Mouse (Mus musculus) left cerebral cortex, postnatal 36 days (tissue): ENCODE results near the gene Ctf2. TPM values are rescaled to one million over a fixed set of nuclear protein-coding genes. Genes with fewer than 3 reads are reported as not detected.

Experiments used
- microRNA-seq: library from miRNA; unstranded; fragments of <30 nt; microRNA quantifications from one replicate; pipeline ENCODE4 v1.2.0, GENCODE M21; 2022
- total RNA-seq, 2 experiments: library from RNA; stranded (reverse); gene quantifications; 2 replicates each; pipeline ENCODE4 v1.2.3; 2021

Ctf2 gene
- total RNA-seq, 2 experiments from 2014 or later, result not detected

Small RNAs within 50 kb of the gene (microRNA-seq; reads per million reads assigned to microRNA genes)
- gene Mir762, result not detected

Other genes with a start within 250 kb of the Ctf2 start
- 100 to 1,000 TPM in 1 of 2 experiments, 10 to 100 TPM in 1; 99.0 to 131 TPM for gene Srcap, start 220.2 kb downstream of the Ctf2 start, total RNA-seq
- gene Gm42715, start 212.6 kb downstream of the Ctf2 start, total RNA-seq, result 10 to 100 TPM in 1 of 2 experiments, 1 to 10 TPM in 1; 7.6 to 15.0 TPM
- gene Tmem265, start 170.8 kb downstream of the Ctf2 start, total RNA-seq, result 1 to 10 TPM in 1 of 2 experiments, not detected in 1; 3.4 TPM
- 10 to 100 TPM; 69.2 to 81.4 TPM for gene Phkg2, start 158.8 kb downstream of the Ctf2 start, total RNA-seq
- 1 to 10 TPM; 9.3 to 9.7 TPM for gene Ccdc189, start 143.6 kb downstream of the Ctf2 start, total RNA-seq
- gene Rnf40, start 143.4 kb downstream of the Ctf2 start, total RNA-seq, result 10 to 100 TPM; 63.1 to 81.0 TPM
- gene Zfp629, start 116.4 kb downstream of the Ctf2 start, total RNA-seq, result 10 to 100 TPM; 22.1 to 24.7 TPM
- gene Bcl7c, start 23.2 kb downstream of the Ctf2 start, total RNA-seq, result 10 to 100 TPM; 37.9 to 47.9 TPM
- 1 to 10 TPM; 2.4 to 2.5 TPM for gene Ctf1, start 19.4 kb downstream of the Ctf2 start, total RNA-seq
- gene Fbxl19, start 12.4 kb upstream of the Ctf2 start, total RNA-seq, result 10 to 100 TPM; 73.2 to 84.6 TPM
- gene Orai3, start 37.6 kb upstream of the Ctf2 start, total RNA-seq, result 10 to 100 TPM; 18.9 to 25.4 TPM
- 10 to 100 TPM; 40.0 to 53.4 TPM for gene Setd1a, start 44.5 kb upstream of the Ctf2 start, total RNA-seq
- 1 to 10 TPM; 3.9 to 4.1 TPM for gene Gm49388, start 53.4 kb upstream of the Ctf2 start, total RNA-seq
- gene Hsd3b7, start 68.4 kb upstream of the Ctf2 start, total RNA-seq, result 1 to 10 TPM; 3.3 to 4.0 TPM
- 10 to 100 TPM; 74.6 to 76.0 TPM for gene Stx4a, start 92.1 kb upstream of the Ctf2 start, total RNA-seq
- 100 to 1,000 TPM; 431 to 441 TPM for gene Stx1b, start 92.4 kb upstream of the Ctf2 start, total RNA-seq
- 10 to 100 TPM; 27.0 to 33.9 TPM for gene Zfp646, start 144.1 kb upstream of the Ctf2 start, total RNA-seq
- 10 to 100 TPM; 20.0 to 26.4 TPM for gene Zfp668, start 144.7 kb upstream of the Ctf2 start, total RNA-seq
- 1 to 10 TPM in 1 of 2 experiments, under 1 TPM in 1; 0.76 to 2.2 TPM for gene Prss53, start 158.8 kb upstream of the Ctf2 start, total RNA-seq
- not detected for gene Gm21974, start 163.3 kb upstream of the Ctf2 start, total RNA-seq
- 10 to 100 TPM; 22.2 to 24.5 TPM for gene Vkorc1, start 163.5 kb upstream of the Ctf2 start, total RNA-seq
- gene Bckdk, start 171.9 kb upstream of the Ctf2 start, total RNA-seq, result 10 to 100 TPM; 36.4 to 46.4 TPM
- gene Kat8, start 180.3 kb upstream of the Ctf2 start, total RNA-seq, result 10 to 100 TPM; 27.6 to 34.8 TPM
- gene Prss8, start 197.9 kb upstream of the Ctf2 start, total RNA-seq, result not detected
- 10 to 100 TPM in 1 of 2 experiments, 1 to 10 TPM in 1; 8.2 to 10.2 TPM for gene Prss36, start 214.6 kb upstream of the Ctf2 start, total RNA-seq
- gene Fus, start 235.3 kb upstream of the Ctf2 start, total RNA-seq, result 100 to 1,000 TPM; 259 to 349 TPM